Mouse (Mus musculus): ENCODE data around the gene 2310061I04Rik. TPM values are rescaled to one million over a fixed set of nuclear protein-coding genes. Genes with fewer than 3 reads are reported as not detected.
A peak's percentile ranks its signal among the peaks of the same experiment; 100 is the strongest.

The 2310061I04Rik gene
- polyA plus RNA-seq, 1 experiment from 2014 or later, result 25.2 TPM

GRCm38 (mm10) chr17:35921710-35922109 is 24.5 kb upstream of the 2310061I04Rik start:
- H3K9me3 ChIP-seq, result no peaks in the 10 kb centered on the region
- H3K27me3 ChIP-seq (replicated peaks), result no peaks in the 10 kb centered on the region
- no peak overlapping the region; the same call in 1 of the 2 replicates for H3K27ac ChIP-seq (replicated peaks)
- WGBS, result 71% methylated on average over 4 of the region's 4 CpGs
- peak overlapping the region; percentile 15; the same call in 1 of the 2 replicates for H3K9ac ChIP-seq
- H3K36me3 ChIP-seq, result peaks cover 61% of the 10 kb centered on the region
- ATAC-seq (ENCODE audit: extremely low read depth, insufficient number of reproducible peaks, low FRiP score, low TSS enrichment), result no peak
- peaks cover 39% of the 10 kb centered on the region for H3K4me1 ChIP-seq
- H3K4me2 ChIP-seq, result no peak overlapping the region
- H3K4me3 ChIP-seq, result no peak overlapping the region

- no peaks in the 10 kb centered on the region for H3K9me3 ChIP-seq
- H3K4me3 ChIP-seq, result no peak overlapping the region
- H3K27me3 ChIP-seq (replicated peaks), result no peaks in the 10 kb centered on the region
- H3K36me3 ChIP-seq, result peaks cover 54% of the 10 kb centered on the region
- H3K4me2 ChIP-seq, result peak overlapping the region; percentile 98; the same call in 1 of the 2 replicates
- H3K27ac ChIP-seq (replicated peaks), result peak overlapping the region; percentile 96
- H3K4me1 ChIP-seq, result peaks cover 37% of the 10 kb centered on the region
- no peak overlapping the region for H3K9ac ChIP-seq
- no peak for ATAC-seq (ENCODE audit: extremely low read depth, insufficient number of reproducible peaks, low FRiP score, low TSS enrichment)
- 70% methylated on average over 5 of the region's 5 CpGs for WGBS
Observed at GRCm38 (mm10) chr17:35920862-35921562, 23.8 kb upstream of the 2310061I04Rik start.

GRCm38 (mm10) chr17:35920384-35920783 is 23.2 kb upstream of the 2310061I04Rik start:
- peak overlapping the region; percentile 96 for H3K27ac ChIP-seq (replicated peaks)
- ATAC-seq (ENCODE audit: extremely low read depth, insufficient number of reproducible peaks, low FRiP score, low TSS enrichment), result no peak
- peak overlapping the region; percentile 86 for H3K4me3 ChIP-seq
- peak overlapping the region; percentile 96 for H3K9ac ChIP-seq
- H3K27me3 ChIP-seq (replicated peaks), result no peaks in the 10 kb centered on the region
- H3K4me1 ChIP-seq, result peaks cover 39% of the 10 kb centered on the region
- no peaks in the 10 kb centered on the region for H3K9me3 ChIP-seq
- H3K4me2 ChIP-seq, result peak overlapping the region; percentile 98
- 59% methylated on average over 1 of the region's 1 CpGs for WGBS
- peaks cover 48% of the 10 kb centered on the region for H3K36me3 ChIP-seq

DNA sequence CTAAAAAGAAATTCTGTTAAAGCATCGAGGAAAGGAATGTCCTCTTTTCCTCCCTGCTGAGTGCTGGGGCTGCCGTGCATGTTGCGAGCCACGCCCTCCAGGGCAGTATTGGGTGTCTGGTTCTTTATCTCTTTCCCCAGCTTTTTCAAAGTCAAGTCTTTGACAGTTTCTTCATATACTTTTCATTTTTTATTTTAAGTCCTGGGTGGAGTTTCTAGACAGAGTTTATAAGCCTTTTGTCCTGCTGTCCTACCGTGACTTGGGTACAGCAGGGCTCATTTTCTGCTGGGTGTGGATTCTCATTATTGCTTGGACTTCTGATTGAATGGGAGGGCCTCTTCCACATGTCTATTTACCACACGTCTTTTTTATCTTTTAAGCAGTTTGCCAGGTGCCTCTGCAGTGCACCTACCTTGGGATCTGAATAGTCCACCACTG is 22.7 kb upstream of the 2310061I04Rik start:
- Histone ChIP-seq H3K36me3 (peaks cover 43% of the 10 kb centered on the region), H3K9me3 (no peaks in the 10 kb centered on the region), H3K4me3 (peak overlapping the region; percentile 86), H3K4me1 (peaks cover 44% of the 10 kb centered on the region), H3K4me2 (peak overlapping the region; percentile 98), H3K27ac (replicated peaks) (peak overlapping the region; percentile 96), H3K9ac (peak overlapping the region; percentile 96), H3K27me3 (replicated peaks) (no peaks in the 10 kb centered on the region)
- 41% methylated on average over 6 of the region's 6 CpGs for WGBS
- ATAC-seq (ENCODE audit: extremely low read depth, insufficient number of reproducible peaks, low FRiP score, low TSS enrichment), result no peak

GRCm38 (mm10) chr17:35919060-35919715 is 22.0 kb upstream of the 2310061I04Rik start:
- Histone ChIP-seq H3K4me1 (peaks cover 46% of the 10 kb centered on the region), H3K9ac (peak overlapping the region; percentile 96), H3K9me3 (no peaks in the 10 kb centered on the region), H3K27me3 (replicated peaks) (no peaks in the 10 kb centered on the region), H3K4me2 (peak overlapping the region; percentile 98), H3K27ac (replicated peaks) (peak overlapping the region; percentile 96), H3K36me3 (peaks cover 42% of the 10 kb centered on the region), H3K4me3 (peak overlapping the region; percentile 86)
- 0 out of 2 replicates have a peak, but pooled peaks have one; percentile 32 for ATAC-seq (ENCODE audit: extremely low read depth, insufficient number of reproducible peaks, low FRiP score, low TSS enrichment)
- 13% methylated on average over 7 of the region's 7 CpGs for WGBS

DNA sequence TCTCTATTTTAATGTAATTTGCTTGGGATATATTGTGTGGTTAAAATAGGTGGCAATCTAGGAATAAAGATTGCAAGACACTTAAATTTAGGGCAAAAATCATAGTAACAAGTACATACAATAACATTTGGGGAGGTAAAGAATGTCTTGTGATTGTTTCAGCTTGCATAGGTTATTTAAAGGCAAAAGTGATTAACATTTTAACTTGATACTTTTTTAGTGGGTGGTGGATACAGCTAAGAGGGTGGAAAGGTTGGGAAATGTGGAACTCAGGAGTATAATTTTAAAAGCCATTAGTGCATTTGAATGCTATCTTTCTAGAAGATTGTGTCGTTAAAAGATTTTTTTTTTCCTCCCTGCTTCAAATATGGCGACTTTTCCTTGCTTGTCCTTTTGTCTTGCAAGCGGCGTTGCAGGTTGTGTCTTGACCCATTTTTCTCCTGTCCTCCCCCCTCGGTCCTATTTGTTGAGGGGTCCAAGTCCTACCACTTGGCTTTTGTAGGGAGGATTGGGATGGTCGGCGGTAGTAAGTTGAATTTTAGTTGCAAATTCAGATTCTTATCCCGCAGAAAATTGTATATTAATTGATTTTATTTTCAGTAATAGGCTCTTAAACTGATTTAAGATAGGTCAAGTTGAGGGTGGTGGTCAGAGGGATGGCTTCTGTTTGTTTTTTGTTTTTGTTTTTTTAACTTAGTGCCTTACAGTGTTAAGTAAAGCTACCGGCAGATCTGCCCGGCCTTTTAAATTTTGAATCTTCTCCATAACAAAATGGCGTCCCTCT is 21.2 kb upstream of the 2310061I04Rik start:
- peak overlapping the region; percentile 98 for H3K4me2 ChIP-seq
- H3K4me1 ChIP-seq, result peaks cover 46% of the 10 kb centered on the region
- peak overlapping the region; percentile 96 for H3K9ac ChIP-seq
- H3K9me3 ChIP-seq, result no peaks in the 10 kb centered on the region
- 0% methylated on average over 11 of the region's 11 CpGs for WGBS
- peak overlapping the region; percentile 86 for H3K4me3 ChIP-seq
- no peaks in the 10 kb centered on the region for H3K27me3 ChIP-seq (replicated peaks)
- H3K36me3 ChIP-seq, result peaks cover 42% of the 10 kb centered on the region
- peak overlapping the region; percentile 96 for H3K27ac ChIP-seq (replicated peaks)
- ATAC-seq (ENCODE audit: extremely low read depth, insufficient number of reproducible peaks, low FRiP score, low TSS enrichment), result no peak

DNA sequence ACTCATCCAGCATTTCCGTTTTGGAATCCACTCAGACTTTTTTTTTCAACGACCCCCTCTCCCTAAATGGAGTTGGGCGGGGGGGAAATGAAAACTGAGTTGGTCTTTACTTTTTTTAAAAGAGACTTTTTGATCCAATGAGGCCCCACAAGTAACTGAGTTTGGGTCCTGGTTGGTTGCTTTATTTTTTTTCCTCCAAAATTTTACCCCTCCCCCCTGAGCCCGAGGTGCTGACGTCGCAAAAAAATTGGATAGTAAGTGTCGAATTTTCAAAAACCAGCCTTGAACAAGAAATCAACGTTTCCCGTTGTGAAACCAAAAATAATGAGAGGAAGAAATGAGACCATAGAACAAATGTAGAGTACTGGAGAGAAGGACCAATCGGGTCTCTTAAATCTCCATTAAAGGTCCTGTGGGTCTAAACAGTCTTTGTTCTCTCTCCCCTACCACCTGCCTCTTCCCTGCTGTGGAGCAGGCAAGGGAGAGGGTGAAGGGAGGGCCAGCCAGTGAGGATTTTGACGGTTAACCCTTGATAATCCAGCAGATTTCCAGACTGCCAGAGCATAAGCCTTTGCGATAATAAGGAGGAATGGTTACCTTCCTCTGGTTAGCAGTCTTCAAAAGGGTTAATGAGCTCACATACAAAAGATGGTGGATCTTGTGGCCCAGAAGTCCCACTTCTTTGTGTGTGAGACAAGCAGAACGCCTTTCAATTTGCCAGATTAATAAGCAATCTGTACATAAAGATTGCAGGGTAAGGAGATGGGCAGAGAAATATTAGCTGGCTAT is 20.4 kb upstream of the 2310061I04Rik start:
- ATAC-seq (ENCODE audit: extremely low read depth, insufficient number of reproducible peaks, low FRiP score, low TSS enrichment), result no peak
- Histone ChIP-seq H3K9me3 (no peaks in the 10 kb centered on the region), H3K36me3 (peaks cover 42% of the 10 kb centered on the region), H3K4me2 (peak overlapping the region; percentile 98), H3K9ac (peak overlapping the region; percentile 96), H3K4me3 (peak overlapping the region; percentile 86), H3K27ac (replicated peaks) (peak overlapping the region; percentile 96), H3K4me1 (peaks cover 44% of the 10 kb centered on the region), H3K27me3 (replicated peaks) (no peaks in the 10 kb centered on the region)
- under 1% methylated on average over 13 of the region's 13 CpGs for WGBS

DNA sequence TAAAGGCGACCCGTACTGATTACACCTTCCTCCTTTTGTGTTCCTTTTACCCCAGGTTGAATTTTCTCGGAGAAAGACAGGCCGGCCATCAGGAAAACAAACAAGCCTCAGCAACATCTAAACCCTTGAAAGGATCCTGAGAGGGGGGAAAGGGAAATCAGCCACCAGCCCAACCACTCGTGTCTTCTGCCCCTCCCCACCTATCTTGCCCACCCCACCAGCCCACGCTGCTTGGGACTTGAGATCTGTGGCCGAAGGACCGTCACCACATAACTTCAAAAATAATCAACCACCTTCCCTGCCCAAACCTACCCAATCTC is 19.9 kb upstream of the 2310061I04Rik start:
- H3K4me3 ChIP-seq, result peak overlapping the region; percentile 86
- H3K9ac ChIP-seq, result peak overlapping the region; percentile 96
- peaks cover 39% of the 10 kb centered on the region for H3K4me1 ChIP-seq
- ATAC-seq (ENCODE audit: extremely low read depth, insufficient number of reproducible peaks, low FRiP score, low TSS enrichment), result no peak
- H3K4me2 ChIP-seq, result peak overlapping the region; percentile 98
- H3K27ac ChIP-seq (replicated peaks), result peak overlapping the region; percentile 96
- H3K36me3 ChIP-seq, result peaks cover 47% of the 10 kb centered on the region
- H3K9me3 ChIP-seq, result no peaks in the 10 kb centered on the region
- 0% methylated on average over 8 of the region's 8 CpGs for WGBS
- H3K27me3 ChIP-seq (replicated peaks), result no peaks in the 10 kb centered on the region

DNA sequence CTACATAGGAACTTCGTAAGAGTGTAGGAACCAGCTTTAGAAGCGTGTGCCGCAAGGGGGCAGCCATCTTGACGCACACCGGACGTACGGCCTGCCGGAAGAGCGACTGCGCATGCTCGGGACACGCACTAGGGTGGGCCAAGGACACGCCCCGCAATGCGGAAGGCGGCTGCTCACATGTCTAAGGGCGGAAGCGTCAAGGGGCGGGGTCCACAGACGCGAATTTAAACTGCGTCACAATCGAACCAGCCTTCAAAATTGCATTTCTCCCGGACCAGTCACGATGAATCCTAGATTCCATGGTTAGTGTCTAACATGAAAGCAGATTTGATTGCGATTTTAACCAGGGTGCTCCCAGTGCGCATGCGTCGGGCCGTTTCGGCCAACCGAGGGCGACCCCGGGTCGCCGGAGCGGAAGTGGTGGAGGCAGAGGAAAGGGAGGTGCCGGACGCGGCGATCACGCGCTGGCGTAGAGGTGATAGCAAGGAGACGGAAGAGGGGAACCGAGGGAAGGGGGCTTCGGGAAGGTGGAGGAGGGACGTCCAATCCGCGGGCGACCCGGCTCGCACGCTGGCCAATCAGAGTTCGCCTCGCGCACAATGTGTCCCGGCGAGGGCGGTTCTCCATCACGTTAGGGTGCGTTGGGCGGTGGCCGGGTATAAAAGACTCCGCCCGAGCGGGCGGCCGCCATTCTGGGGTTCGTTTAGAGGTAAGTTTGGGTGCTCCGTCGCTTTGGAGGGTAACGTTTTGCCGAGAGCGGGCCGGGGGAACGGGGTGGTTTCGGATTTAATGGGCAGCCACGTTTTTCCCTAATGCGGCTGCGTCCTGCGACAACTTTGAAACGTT is 19.3 kb upstream of the 2310061I04Rik start, which contains the start of the genes Mrps18b and Ppp1r10:
TSS of gene Mrps18b (minus strand) at position 93 of the 846 bp plus-strand sequence.
TSS of gene Ppp1r10 (plus strand) at position 138 of the 846 bp plus-strand sequence.
- peaks cover 52% of the 10 kb centered on the region for H3K36me3 ChIP-seq
- peak within 1 kb of the TSS; percentile 96 for H3K27ac ChIP-seq (replicated peaks)
- peak within 1 kb of the TSS; percentile 98 for H3K4me2 ChIP-seq
- WGBS, result under 1% methylated on average over 83 of the region's 83 CpGs
- H3K27me3 ChIP-seq (replicated peaks), result no peaks in the 10 kb centered on the region
- H3K4me3 ChIP-seq, result peak within 1 kb of the TSS; percentile 86
- peaks cover 33% of the 10 kb centered on the region for H3K4me1 ChIP-seq
- peak within 1 kb of the TSS; percentile 96 for H3K9ac ChIP-seq
- ATAC-seq (ENCODE audit: extremely low read depth, insufficient number of reproducible peaks, low FRiP score, low TSS enrichment), result peak; percentile 87
- H3K9me3 ChIP-seq, result no peaks in the 10 kb centered on the region
